Mouse (Mus musculus) testis, adult 2 months (tissue): ENCODE data around the gene Pklr.

Experiments used
- CTCF ChIP-seq: fragments of 200-500 bp; IDR thresholded peaks from 2 replicates; pipeline ENCODE4 v1.5.1; 2012; ENCODE audit warnings: low read depth, mild to moderate bottlenecking, inconsistent platforms, low read length, moderate library complexity; ENCODE audit not compliant: control insufficient read depth, insufficient read depth, insufficient replicate concordance
- POLR2A ChIP-seq: fragments of 200-500 bp; IDR thresholded peaks from 2 replicates; pipeline ENCODE4 v1.6.1; 2012; ENCODE audit warnings: low read depth, mild to moderate bottlenecking, inconsistent platforms, low read length, moderate library complexity; ENCODE audit not compliant: control insufficient read depth

GRCm38 (mm10) chr3:89166945-89167344, 31.0 kb downstream of the Pklr start:
- TF ChIP-seq CTCF, result no peak
- no peak for TF ChIP-seq POLR2A
